Mouse (Mus musculus) cortical plate, adult 2 months (tissue): ENCODE results near the gene Zfyve19.

Experiments used
- CTCF ChIP-seq: fragments of 200-500 bp; IDR thresholded peaks from 2 replicates; pipeline ENCODE4 v1.5.1; 2011; ENCODE audit warnings: mild to moderate bottlenecking, control low read depth, low read length; ENCODE audit not compliant: insufficient read depth; ENCODE audit errors: extremely low read depth
- POLR2A ChIP-seq: fragments of 200-500 bp; IDR thresholded peaks from 2 replicates; pipeline ENCODE4 v1.6.1; 2011; ENCODE audit warnings: mild to moderate bottlenecking, low read length, control low read depth; ENCODE audit not compliant: insufficient read depth; ENCODE audit errors: extremely low read depth

GRCm38 (mm10) chr2:119165401-119165800, 43.0 kb upstream of the Zfyve19 start:
- TF ChIP-seq CTCF (no peak), POLR2A (no peak)
